Mouse (Mus musculus) thymus, postnatal 4 days (tissue): Measurements from ENCODE around the gene Ikbkg.
"Not testable (repeated sequence)": the region's sequence is repeated elsewhere in the genome, so short reads cannot be mapped to it uniquely, and the experiment has no call there.

Experiments used
- DNase-seq: peaks from one replicate; pipeline ENCODE4 v3.0.0; 2021

The Ikbkg gene

GRCm38 (mm10) chrX:74392535-74393443 lies at the start of gene Ikbkg, which contains the start of gene Fam3a:
Ikbkg (plus strand) TSS chrX:74393290.
Fam3a (minus strand) TSS chrX:74393272.
- peak; percentile 83 for DNase-seq

- no peak for DNase-seq
Measured at GRCm38 (mm10) chrX:74352645-74353466, 40.2 kb upstream of the Ikbkg start.

- DNase-seq = peak; percentile 90
Measured at GRCm38 (mm10) chrX:74353467-74353770, 39.7 kb upstream of the Ikbkg start, which contains the start of gene Lage3. Lage3 (minus strand) TSS chrX:74353618.

- not testable (repeated sequence) for DNase-seq
Measured at GRCm38 (mm10) chrX:74357069-74357468, 36.0 kb upstream of the Ikbkg start.

GRCm38 (mm10) chrX:74359171-74359570 lies 33.9 kb upstream of the Ikbkg start:
- no peak for DNase-seq

GRCm38 (mm10) chrX:74367512-74367911 lies 25.6 kb upstream of the Ikbkg start:
- DNase-seq = no peak

- peak; percentile 77 for DNase-seq
Measured at GRCm38 (mm10) chrX:74368209-74368909, 24.7 kb upstream of the Ikbkg start.

GRCm38 (mm10) chrX:74372888-74373549 lies 20.1 kb upstream of the Ikbkg start, which contains the start of the genes Ubl4a and Slc10a3:
Ubl4a (minus strand) TSS chrX:74373218.
Slc10a3 (minus strand) TSS chrX:74373349.
- peak; percentile 87 for DNase-seq

- no peak for DNase-seq
Measured at GRCm38 (mm10) chrX:74384451-74384850, 8.6 kb upstream of the Ikbkg start.

- no peak for DNase-seq
Measured at GRCm38 (mm10) chrX:74388153-74388552, 4.9 kb upstream of the Ikbkg start.

GRCm38 (mm10) chrX:74400136-74400535 lies 7.0 kb downstream of the Ikbkg start:
- DNase-seq = no peak

- no peak for DNase-seq
Measured at GRCm38 (mm10) chrX:74408340-74408739, 15.2 kb downstream of the Ikbkg start.

- peak; percentile 67 for DNase-seq
Measured at GRCm38 (mm10) chrX:74413377-74413776, 20.3 kb downstream of the Ikbkg start.

- DNase-seq = no peak
Measured at GRCm38 (mm10) chrX:74424443-74424842, 31.4 kb downstream of the Ikbkg start.

- no peak for DNase-seq
Measured at GRCm38 (mm10) chrX:74425195-74425594, 32.1 kb downstream of the Ikbkg start.

- DNase-seq = no peak
Measured at GRCm38 (mm10) chrX:74426256-74426655, 33.2 kb downstream of the Ikbkg start.

GRCm38 (mm10) chrX:74427116-74427515 lies 34.0 kb downstream of the Ikbkg start:
- no peak for DNase-seq

GRCm38 (mm10) chrX:74428146-74428825 lies 35.2 kb downstream of the Ikbkg start:
- DNase-seq = peak; percentile 10

- DNase-seq = peak; percentile 93
Measured at GRCm38 (mm10) chrX:74428826-74429276, 35.8 kb downstream of the Ikbkg start, which contains the start of gene G6pdx. G6pdx (minus strand) TSS chrX:74429194.

GRCm38 (mm10) chrX:74429290-74429821 lies 36.3 kb downstream of the Ikbkg start:
- peak; percentile 67 for DNase-seq
